Mouse (Mus musculus): ENCODE results near the gene Mrm1. TPM values are rescaled to one million over a fixed set of nuclear protein-coding genes. Genes with fewer than 3 reads are reported as not detected.
A peak's percentile ranks its signal among the peaks of the same experiment; 100 is the strongest.
"Not testable (repeated sequence)": the region's sequence is repeated elsewhere in the genome, so short reads cannot be mapped to it uniquely, and the experiment has no call there.

Gene Mrm1
- polyA plus RNA-seq, 1 experiment from 2014 or later: 17.5 TPM

DNA sequence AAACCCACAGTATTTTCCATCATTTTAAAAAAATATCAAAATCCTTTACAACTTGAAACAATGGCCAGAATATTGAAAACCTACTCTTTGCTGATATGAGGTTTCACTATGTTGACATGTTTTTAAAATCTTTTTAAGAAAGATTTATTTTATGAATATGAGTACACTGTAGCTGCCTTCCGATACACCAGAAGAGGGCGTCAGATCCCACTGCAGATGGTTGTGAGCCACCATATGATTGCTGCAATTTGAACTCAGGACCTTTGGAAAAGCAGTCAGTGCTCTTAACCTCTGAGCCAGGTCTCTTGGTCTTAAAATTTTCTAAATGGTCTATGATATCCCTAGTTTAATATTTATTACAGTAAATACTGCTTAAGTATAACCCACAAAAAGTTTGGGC, 20.0 kb upstream of the Mrm1 start:
- ATAC-seq (ENCODE audit: insufficient number of reproducible peaks, insufficient read depth, low FRiP score, low read depth): no peak
- Histone ChIP-seq H3K36me3 (ENCODE audit: control insufficient read depth, insufficient read depth, low read length) (peaks cover 97% of the 10 kb centered on the region), H3K4me3 (ENCODE audit: control insufficient read depth in 1 of 2, insufficient read depth in 1 of 2, low read depth in 1 of 2, low read length in 2 of 2) (no peak overlapping the region), H3K27me3 (ENCODE audit: control insufficient read depth, insufficient read depth, low read length) (no peaks in the 10 kb centered on the region), H3K9me3 (ENCODE audit: control insufficient read depth, low read length) (no peaks in the 10 kb centered on the region), H3K4me2 (ENCODE audit: low read length) (no peak overlapping the region), H3K9ac (ENCODE audit: low read length) (no peak overlapping the region), H3K27ac (replicated peaks in 1 of 2; ENCODE audit: control insufficient read depth in 1 of 2, insufficient read depth in 1 of 2, low read depth in 2 of 2, low read length in 2 of 2) (no peak overlapping the region), H3K4me1 (ENCODE audit: control insufficient read depth in 2 of 2, insufficient read depth in 2 of 2, low read length in 2 of 2) (no peaks in the 10 kb centered on the region)
- WGBS: 84% methylated on average over 2 of the region's 2 CpGs

GRCm38 (mm10) chr11:84829495-84829894, 10.2 kb upstream of the Mrm1 start:
- not testable (repeated sequence) for ATAC-seq (ENCODE audit: insufficient number of reproducible peaks, insufficient read depth, low FRiP score, low read depth); H3K27me3 ChIP-seq (ENCODE audit: control insufficient read depth, insufficient read depth, low read length); H3K9me3 ChIP-seq (ENCODE audit: control insufficient read depth, low read length)
- peak overlapping the region; percentile 82 for H3K4me2 ChIP-seq (ENCODE audit: low read length)
- peaks cover 49% of the 10 kb centered on the region for H3K36me3 ChIP-seq (ENCODE audit: control insufficient read depth, insufficient read depth, low read length)
- H3K4me1 ChIP-seq (ENCODE audit: control insufficient read depth in 2 of 2, insufficient read depth in 2 of 2, low read length in 2 of 2): peaks cover 19 to 35% of the 10 kb centered on the region in 2 experiments
- H3K9ac ChIP-seq (ENCODE audit: low read length): peak overlapping the region; percentile 93
- H3K27ac ChIP-seq (replicated peaks in 1 of 2; ENCODE audit: control insufficient read depth in 1 of 2, insufficient read depth in 1 of 2, low read depth in 2 of 2, low read length in 2 of 2): peak overlapping the region; percentile 71 to 93
- WGBS: 67% methylated on average over 11 of the region's 11 CpGs
- peak overlapping the region; percentile 87 to 98 for H3K4me3 ChIP-seq (ENCODE audit: control insufficient read depth in 1 of 2, insufficient read depth in 1 of 2, low read depth in 1 of 2, low read length in 2 of 2)

DNA sequence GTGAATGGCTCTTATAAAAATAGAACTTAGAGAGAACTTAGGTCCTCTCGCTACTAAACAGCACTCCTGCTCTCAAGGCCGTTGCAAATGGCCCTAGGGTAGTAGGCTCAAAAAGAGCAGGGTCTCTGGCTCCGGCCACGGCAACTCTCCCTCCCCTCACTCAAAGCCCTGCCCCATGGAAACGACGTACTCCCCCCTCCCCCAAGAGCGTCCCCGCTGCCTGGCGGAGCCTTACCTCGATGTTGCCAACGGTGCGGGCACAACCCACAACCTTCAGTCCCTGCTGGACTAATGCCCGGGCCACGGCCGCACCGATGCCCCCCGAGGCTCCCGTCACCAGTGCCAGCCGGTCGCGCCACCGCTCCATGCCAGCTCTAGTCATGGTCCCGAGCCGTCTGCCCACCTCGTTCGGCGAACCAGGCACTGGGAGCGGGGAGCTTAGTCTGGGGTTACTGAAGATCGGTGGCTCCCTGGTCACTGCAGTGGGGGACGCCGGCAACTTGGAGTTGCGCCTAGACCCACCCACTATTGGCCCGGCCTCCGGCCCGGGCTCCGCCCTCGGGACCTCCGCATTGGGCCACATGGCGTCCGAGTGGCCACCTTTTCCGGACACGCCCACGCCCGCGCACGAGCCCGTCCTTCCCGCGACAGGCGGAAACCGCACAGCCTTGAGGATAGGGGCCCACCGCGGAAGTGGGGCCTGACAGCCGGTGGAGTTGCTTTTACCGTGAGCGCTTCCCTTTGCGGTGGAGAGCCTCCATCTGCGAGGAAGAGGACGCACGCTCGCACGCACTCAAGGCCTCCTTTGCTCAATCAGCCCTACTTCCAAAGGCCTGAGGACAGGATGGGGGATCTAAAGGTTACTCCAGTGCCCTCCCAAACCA, 9.4 kb upstream of the Mrm1 start, which contains the start of gene Dhrs11:
Dhrs11 (minus strand) TSS at position 479 of the 884 bp plus-strand sequence.
- under 1% methylated on average over 62 of the region's 62 CpGs for WGBS
- Histone ChIP-seq H3K36me3 (ENCODE audit: control insufficient read depth, insufficient read depth, low read length) (peaks cover 46% of the 10 kb centered on the region), H3K4me3 (ENCODE audit: control insufficient read depth in 1 of 2, insufficient read depth in 1 of 2, low read depth in 1 of 2, low read length in 2 of 2) (peak within 1 kb of the TSS; percentile 87 to 98), H3K9me3 (ENCODE audit: control insufficient read depth, low read length) (no peaks in the 10 kb centered on the region), H3K4me2 (ENCODE audit: low read length) (peak within 1 kb of the TSS; percentile 82), H3K9ac (ENCODE audit: low read length) (peak within 1 kb of the TSS; percentile 93), H3K27ac (replicated peaks in 1 of 2; ENCODE audit: control insufficient read depth in 1 of 2, insufficient read depth in 1 of 2, low read depth in 2 of 2, low read length in 2 of 2) (peak within 1 kb of the TSS; percentile 90 to 93), H3K27me3 (ENCODE audit: control insufficient read depth, insufficient read depth, low read length) (no peaks in the 10 kb centered on the region), H3K4me1 (ENCODE audit: control insufficient read depth in 2 of 2, insufficient read depth in 2 of 2, low read length in 2 of 2) (peaks cover 19 to 42% of the 10 kb centered on the region in 2 experiments)
- ATAC-seq (ENCODE audit: insufficient number of reproducible peaks, insufficient read depth, low FRiP score, low read depth): peak; percentile 93

- peaks cover 26 to 50% of the 10 kb centered on the region in 2 experiments for H3K4me1 ChIP-seq (ENCODE audit: control insufficient read depth in 2 of 2, insufficient read depth in 2 of 2, low read length in 2 of 2)
- peak overlapping the region; percentile 93 for H3K9ac ChIP-seq (ENCODE audit: low read length)
- peak overlapping the region; percentile 90 to 93 for H3K27ac ChIP-seq (replicated peaks in 1 of 2; ENCODE audit: control insufficient read depth in 1 of 2, insufficient read depth in 1 of 2, low read depth in 2 of 2, low read length in 2 of 2)
- 39% methylated on average over 3 of the region's 3 CpGs for WGBS
- no peaks in the 10 kb centered on the region for H3K27me3 ChIP-seq (ENCODE audit: control insufficient read depth, insufficient read depth, low read length)
- peak overlapping the region; percentile 82 for H3K4me2 ChIP-seq (ENCODE audit: low read length)
- peaks cover 39% of the 10 kb centered on the region for H3K36me3 ChIP-seq (ENCODE audit: control insufficient read depth, insufficient read depth, low read length)
- H3K4me3 ChIP-seq (ENCODE audit: control insufficient read depth in 1 of 2, insufficient read depth in 1 of 2, low read depth in 1 of 2, low read length in 2 of 2): peak overlapping the region; percentile 87 to 98
- H3K9me3 ChIP-seq (ENCODE audit: control insufficient read depth, low read length): no peaks in the 10 kb centered on the region
- ATAC-seq (ENCODE audit: insufficient number of reproducible peaks, insufficient read depth, low FRiP score, low read depth): no peak
These were observed 8.7 kb upstream of the Mrm1 start for GRCm38 (mm10) chr11:84827901-84828503.

DNA sequence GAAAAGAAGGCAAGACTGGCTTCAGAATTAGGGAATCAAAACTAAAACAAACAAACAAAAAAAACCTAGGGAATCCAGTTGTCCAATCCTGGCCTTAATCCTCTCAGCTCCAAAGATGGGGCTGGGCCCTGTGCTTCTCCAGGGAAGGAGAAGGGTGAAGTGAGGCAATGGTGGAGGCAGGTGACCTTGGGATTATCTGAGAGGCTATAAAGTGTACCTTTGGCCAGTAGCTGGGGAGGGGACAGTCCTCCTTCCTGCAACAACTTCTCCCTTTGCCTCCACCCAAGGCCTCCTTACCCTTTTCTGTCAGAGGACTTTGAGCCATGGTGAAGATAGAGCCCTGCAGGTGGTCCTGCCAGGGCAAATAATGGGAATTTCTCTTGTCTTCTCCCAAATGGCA, 8.2 kb upstream of the Mrm1 start:
- Histone ChIP-seq H3K4me2 (ENCODE audit: low read length) (peak overlapping the region; percentile 82), H3K4me1 (ENCODE audit: control insufficient read depth in 2 of 2, insufficient read depth in 2 of 2, low read length in 2 of 2) (peaks cover 30 to 55% of the 10 kb centered on the region in 2 experiments), H3K9ac (ENCODE audit: low read length) (peak overlapping the region; percentile 93), H3K27me3 (ENCODE audit: control insufficient read depth, insufficient read depth, low read length) (no peaks in the 10 kb centered on the region), H3K36me3 (ENCODE audit: control insufficient read depth, insufficient read depth, low read length) (peaks cover 34% of the 10 kb centered on the region), H3K9me3 (ENCODE audit: control insufficient read depth, low read length) (no peaks in the 10 kb centered on the region), H3K4me3 (ENCODE audit: control insufficient read depth in 1 of 2, insufficient read depth in 1 of 2, low read depth in 1 of 2, low read length in 2 of 2) (peak overlapping the region; percentile 18 to 87; a peak in 3 of 4 replicates), H3K27ac (replicated peaks in 1 of 2; ENCODE audit: control insufficient read depth in 1 of 2, insufficient read depth in 1 of 2, low read depth in 2 of 2, low read length in 2 of 2) (peak overlapping the region in 1 of 2 experiments; percentile 93; a peak in 2 of 4 replicates)
- no peak for ATAC-seq (ENCODE audit: insufficient number of reproducible peaks, insufficient read depth, low FRiP score, low read depth)

- no peaks in the 10 kb centered on the region for H3K9me3 ChIP-seq (ENCODE audit: control insufficient read depth, low read length)
- peak overlapping the region; percentile 82 for H3K4me2 ChIP-seq (ENCODE audit: low read length)
- peak; percentile 22; the same call in 1 of the 2 replicates for ATAC-seq (ENCODE audit: insufficient number of reproducible peaks, insufficient read depth, low FRiP score, low read depth)
- peaks cover 32% of the 10 kb centered on the region for H3K36me3 ChIP-seq (ENCODE audit: control insufficient read depth, insufficient read depth, low read length)
- no peaks in the 10 kb centered on the region for H3K27me3 ChIP-seq (ENCODE audit: control insufficient read depth, insufficient read depth, low read length)
- peak overlapping the region; percentile 8 to 12; a peak in 2 of 4 replicates for H3K4me3 ChIP-seq (ENCODE audit: control insufficient read depth in 1 of 2, insufficient read depth in 1 of 2, low read depth in 1 of 2, low read length in 2 of 2)
- H3K27ac ChIP-seq (replicated peaks in 1 of 2; ENCODE audit: control insufficient read depth in 1 of 2, insufficient read depth in 1 of 2, low read depth in 2 of 2, low read length in 2 of 2): peak overlapping the region; percentile 91
- peak overlapping the region; percentile 59 for H3K9ac ChIP-seq (ENCODE audit: low read length)
- WGBS: 13% methylated on average over 3 of the region's 3 CpGs
- H3K4me1 ChIP-seq (ENCODE audit: control insufficient read depth in 2 of 2, insufficient read depth in 2 of 2, low read length in 2 of 2): peaks cover 30 to 61% of the 10 kb centered on the region in 2 experiments
These were observed 6.9 kb upstream of the Mrm1 start for GRCm38 (mm10) chr11:84826185-84826584.

GRCm38 (mm10) chr11:84825261-84825807, 6.0 kb upstream of the Mrm1 start:
- Histone ChIP-seq H3K4me3 (ENCODE audit: control insufficient read depth in 1 of 2, insufficient read depth in 1 of 2, low read depth in 1 of 2, low read length in 2 of 2) (peak overlapping the region in 1 of 2 experiments; percentile 12; a peak in 1 of 4 replicates), H3K4me2 (ENCODE audit: low read length) (peak overlapping the region; percentile 82), H3K27ac (replicated peaks in 1 of 2; ENCODE audit: control insufficient read depth in 1 of 2, insufficient read depth in 1 of 2, low read depth in 2 of 2, low read length in 2 of 2) (peak overlapping the region; percentile 91; a peak in 3 of 4 replicates), H3K27me3 (ENCODE audit: control insufficient read depth, insufficient read depth, low read length) (no peaks in the 10 kb centered on the region), H3K36me3 (ENCODE audit: control insufficient read depth, insufficient read depth, low read length) (peaks cover 36% of the 10 kb centered on the region), H3K4me1 (ENCODE audit: control insufficient read depth in 2 of 2, insufficient read depth in 2 of 2, low read length in 2 of 2) (peaks cover 30 to 61% of the 10 kb centered on the region in 2 experiments), H3K9me3 (ENCODE audit: control insufficient read depth, low read length) (no peaks in the 10 kb centered on the region), H3K9ac (ENCODE audit: low read length) (peak overlapping the region; percentile 59; the same call in 1 of the 2 replicates)
- WGBS: 83% methylated on average over 10 of the region's 10 CpGs
- no peak for ATAC-seq (ENCODE audit: insufficient number of reproducible peaks, insufficient read depth, low FRiP score, low read depth)
